Mouse (Mus musculus) cerebellum, adult 2 months (tissue): ENCODE measurements around the gene Rnf121. TPM values are rescaled to one million over a fixed set of nuclear protein-coding genes. Genes with fewer than 3 reads are reported as not detected.

Experiments used
- DNase-seq, 2 experiments: peaks; one replicate each; pipeline ENCODE4 v3.0.0; 2021
- H3K27ac ChIP-seq: fragments of 200-500 bp; 2 replicates; pipeline ENCODE4 v1.5.1; 2012; ENCODE audit warnings: low read length, control low read depth, inconsistent platforms; ENCODE audit not compliant: insufficient read depth
- H3K27me3 ChIP-seq: fragments of 200-500 bp; 2 replicates; pipeline ENCODE4 v1.6.1; 2012; ENCODE audit warnings: inconsistent platforms, mild to moderate bottlenecking, low read length, moderate library complexity; ENCODE audit not compliant: control insufficient read depth, insufficient read depth
- H3K4me1 ChIP-seq: fragments of 200-500 bp; 2 replicates; pipeline ENCODE4 v1.6.1; 2011; ENCODE audit warnings: low read length; ENCODE audit not compliant: control insufficient read depth, insufficient read depth
- H3K4me3 ChIP-seq: fragments of 200-500 bp; replicated peaks from 2 replicates; pipeline ENCODE3; 2011; ENCODE audit warnings: mild to moderate bottlenecking, low read depth, low read length, control low read depth; ENCODE audit not compliant: insufficient read depth
- CTCF ChIP-seq: fragments of 200-500 bp; IDR thresholded peaks from 2 replicates; pipeline ENCODE4 v1.5.1; 2011; ENCODE audit warnings: low read depth, mild to moderate bottlenecking, control low read depth, low read length, moderate library complexity, borderline replicate concordance; ENCODE audit not compliant: insufficient read depth
- POLR2A ChIP-seq: fragments of 200-500 bp; IDR thresholded peaks from 2 replicates; pipeline ENCODE4 v1.6.1; 2011; ENCODE audit warnings: low read length, control low read depth, borderline replicate concordance; ENCODE audit not compliant: insufficient read depth
- WGBS: fragments of 180-500 bp; shearing (Covaris S2); methylation state at CpG from one replicate; pipeline ENCODE4 v1.1.7; 2018; 5-methylcytosine and 5-hydroxymethylcytosine counted together
- polyA plus RNA-seq: library from polyadenylated mRNA; depleted of rRNA; stranded (reverse); fragments of >200 nt; gene quantifications from 2 replicates; pipeline ENCODE4 v1.2.3, GENCODE M21; 2012

The Rnf121 gene
- polyA plus RNA-seq, 1 experiment: 66.6 TPM

DNA sequence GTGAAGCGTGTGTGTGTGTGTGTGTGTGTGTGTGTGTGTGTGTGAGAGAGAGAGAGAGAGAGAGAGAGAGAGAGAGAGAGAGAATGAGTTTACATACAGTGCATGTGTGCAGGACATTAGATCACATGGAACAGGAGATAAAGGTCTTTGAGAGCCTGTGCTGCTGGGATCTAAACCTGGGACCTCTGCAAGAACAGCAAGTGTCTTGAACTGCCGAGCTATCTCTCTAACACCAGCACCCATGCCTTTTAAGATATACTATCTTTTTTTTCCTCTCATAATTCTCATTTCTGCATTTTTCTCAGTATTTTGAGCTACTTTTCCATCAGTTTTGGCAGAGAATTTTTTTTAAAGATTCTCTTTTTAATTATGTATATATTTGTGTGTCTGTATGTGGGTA, 38.3 kb upstream of the Rnf121 start:
- H3K4me3 ChIP-seq: no peak overlapping the region
- 92% methylated on average over 2 of the region's 2 CpGs for WGBS
- no peak for DNase-seq
- TF ChIP-seq POLR2A (no peak), CTCF (no peak)
- no peak overlapping the region for H3K27ac ChIP-seq
- peaks cover 4% of the 10 kb centered on the region for H3K4me1 ChIP-seq
- H3K27me3 ChIP-seq: no peaks in the 10 kb centered on the region

DNA sequence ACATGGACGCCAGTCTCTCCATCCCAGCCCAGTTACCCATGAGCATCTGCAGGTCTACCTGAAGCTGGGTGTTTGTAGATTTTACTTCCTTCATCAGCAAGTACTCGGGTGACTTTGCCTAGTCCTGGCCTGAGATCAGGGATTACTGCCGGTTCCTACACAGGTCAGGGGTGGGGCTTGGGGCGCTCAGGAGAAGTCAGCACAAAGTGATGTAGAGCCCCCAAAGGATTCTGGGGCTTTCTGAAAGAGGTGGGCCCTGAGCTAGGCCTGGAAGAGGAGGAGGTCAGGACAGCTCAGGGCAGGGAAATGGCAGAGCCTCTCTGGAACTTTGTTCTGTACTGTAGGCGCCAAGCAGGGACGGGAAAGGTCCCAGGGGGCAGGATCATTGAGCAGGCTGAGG, 37.4 kb upstream of the Rnf121 start:
- Histone ChIP-seq H3K4me1 (peaks cover 4% of the 10 kb centered on the region), H3K27ac (no peak overlapping the region), H3K4me3 (no peak overlapping the region), H3K27me3 (no peaks in the 10 kb centered on the region)
- TF ChIP-seq POLR2A (no peak), CTCF (no peak)
- DNase-seq: no peak
- 69% methylated on average over 6 of the region's 6 CpGs for WGBS

DNA sequence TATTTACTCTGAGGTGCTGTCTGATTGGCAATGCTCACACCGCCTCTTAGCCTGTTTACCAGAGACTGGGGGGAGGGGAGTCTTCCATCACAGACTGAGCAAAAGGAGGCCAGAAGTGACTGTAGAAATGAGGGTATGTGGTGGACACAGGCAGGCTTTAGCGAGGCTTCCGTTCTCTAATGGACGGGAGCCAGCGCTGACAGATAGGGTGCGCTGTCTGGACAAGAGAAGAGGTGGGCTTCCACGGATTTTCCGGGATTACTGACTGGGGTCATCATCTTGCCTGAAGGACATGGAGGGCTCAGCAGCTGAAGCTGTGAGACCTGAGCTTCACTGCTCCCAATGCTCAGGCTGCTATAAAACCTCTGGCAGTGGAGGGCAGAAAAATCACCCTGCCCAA, 37.0 kb upstream of the Rnf121 start:
- 59% methylated on average over 8 of the region's 8 CpGs for WGBS
- DNase-seq: no peak
- TF ChIP-seq CTCF (no peak), POLR2A (no peak)
- Histone ChIP-seq H3K4me3 (no peak overlapping the region), H3K27ac (no peak overlapping the region), H3K27me3 (no peaks in the 10 kb centered on the region), H3K4me1 (peaks cover 3% of the 10 kb centered on the region)

DNA sequence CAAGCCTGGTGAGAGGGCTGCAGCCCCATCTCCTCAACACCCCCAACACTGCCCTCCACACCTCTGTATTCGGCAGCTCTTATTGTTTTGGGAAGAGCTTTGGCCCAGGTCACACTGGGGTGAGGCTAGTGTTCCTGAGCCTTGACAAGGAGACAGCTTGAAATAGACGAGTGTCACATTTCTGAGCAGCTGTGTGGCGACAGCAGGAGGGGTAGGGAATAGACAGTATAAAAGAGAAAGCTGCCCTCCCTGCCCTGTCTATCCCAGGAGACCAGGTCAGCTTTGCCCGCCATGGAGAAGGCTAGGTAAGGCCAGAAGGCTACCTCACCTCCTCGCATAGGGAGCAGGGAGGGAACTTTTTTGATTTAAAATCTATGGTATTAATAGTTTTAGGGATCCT, 36.2 kb upstream of the Rnf121 start, which contains the start of gene Art1:
Gene Art1, plus strand, starts transcription at position 257 of the 400 bp plus-strand sequence.
- 73% methylated on average over 5 of the region's 5 CpGs for WGBS
- no peaks in the 10 kb centered on the region for H3K27me3 ChIP-seq
- DNase-seq: no peak
- no peak for TF ChIP-seq POLR2A
- TF ChIP-seq CTCF: no peak
- H3K27ac ChIP-seq: no peak within 1 kb of the TSS
- H3K4me3 ChIP-seq: no peak within 1 kb of the TSS
- H3K4me1 ChIP-seq: no peaks in the 10 kb centered on the region

DNA sequence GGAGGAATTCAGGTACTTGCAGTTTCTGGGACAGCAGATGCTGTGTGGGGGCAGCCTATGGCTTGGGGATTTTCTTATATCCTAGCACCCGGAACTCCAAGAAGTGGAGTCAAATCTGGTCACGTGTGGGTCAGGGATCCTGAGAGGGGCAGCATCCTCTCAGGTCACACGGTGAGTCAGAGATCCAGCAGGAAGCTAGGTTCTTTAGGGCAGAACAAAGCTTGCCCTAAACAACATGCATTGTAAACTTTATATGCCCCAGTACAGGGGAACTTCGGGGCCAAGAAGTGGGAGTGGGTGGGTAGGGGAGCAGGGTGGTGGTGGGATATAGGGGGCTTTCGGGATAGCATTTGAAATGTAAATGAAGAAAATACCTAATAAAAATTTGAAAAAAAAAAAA, 35.6 kb upstream of the Rnf121 start:
- Histone ChIP-seq H3K27ac (no peak overlapping the region), H3K4me1 (no peaks in the 10 kb centered on the region), H3K4me3 (no peak overlapping the region), H3K27me3 (no peaks in the 10 kb centered on the region)
- 83% methylated on average over 5 of the region's 5 CpGs for WGBS
- DNase-seq: no peak
- TF ChIP-seq POLR2A (no peak), CTCF (no peak)

DNA sequence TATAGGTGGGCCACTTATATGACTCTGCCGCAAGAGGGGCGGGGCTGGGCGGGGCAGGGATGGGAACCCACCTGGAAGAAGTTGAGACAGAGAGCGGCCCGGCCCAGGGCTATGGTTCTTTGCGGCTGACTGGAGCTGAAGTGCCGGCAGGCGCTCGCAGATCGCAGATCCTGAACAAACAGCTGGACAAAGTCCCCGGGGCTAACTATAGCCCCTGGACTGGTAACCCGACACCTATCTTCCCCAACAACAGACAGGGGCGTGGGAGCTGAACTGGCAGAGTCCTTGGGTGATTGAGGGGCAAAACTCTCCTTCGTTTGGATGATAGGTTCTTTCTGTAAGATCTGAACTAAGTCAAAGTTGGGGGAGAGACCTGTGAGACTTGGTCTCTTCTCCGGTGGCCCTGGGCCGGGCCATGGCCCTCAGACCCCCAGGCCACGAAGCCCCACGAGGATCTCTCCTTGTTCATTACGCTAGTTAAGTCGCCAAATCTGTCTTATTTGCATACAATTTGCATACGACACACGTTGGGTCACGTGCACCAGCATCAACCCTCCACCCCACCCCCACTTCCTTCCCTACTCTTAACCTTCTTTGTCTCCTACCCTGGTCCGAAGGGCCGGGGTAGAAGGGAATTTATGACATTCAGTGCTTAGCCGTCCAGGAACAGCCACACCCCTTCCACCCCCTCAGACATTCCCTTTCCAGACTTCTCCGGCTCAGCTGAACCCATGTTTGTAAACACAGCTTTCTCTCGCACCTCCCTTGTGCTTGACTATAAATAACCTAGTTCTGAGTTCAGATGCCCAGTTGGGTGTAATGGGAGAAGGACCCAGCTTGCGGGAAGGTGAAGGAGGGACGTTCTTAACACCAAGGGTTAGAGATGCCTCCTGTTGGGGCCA, 34.7 kb upstream of the Rnf121 start:
- 17% methylated on average over 30 of the region's 30 CpGs for WGBS
- H3K4me3 ChIP-seq: no peak overlapping the region

DNA sequence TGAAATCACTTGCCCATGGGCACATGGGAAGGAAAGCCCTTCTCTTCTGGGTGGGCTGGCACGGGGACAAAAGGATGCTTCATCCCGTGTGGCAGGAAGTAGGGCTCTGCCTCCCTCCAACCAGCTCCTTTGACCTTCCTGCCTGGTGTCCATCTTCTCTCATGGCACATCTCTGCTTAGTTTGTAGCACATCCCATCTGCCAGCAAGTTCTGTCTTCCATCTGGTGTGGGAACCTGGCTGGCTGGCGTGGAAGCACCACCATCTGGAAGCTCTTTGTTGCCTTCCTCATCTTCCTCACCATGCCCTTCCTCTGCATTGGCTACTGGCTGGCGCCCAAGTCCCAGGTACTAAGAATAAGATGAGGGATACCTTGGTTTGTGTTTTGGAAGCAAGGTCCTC, 22.1 kb upstream of the Rnf121 start:
- DNase-seq: peak; percentile 30 to 36
- 46% methylated on average over 4 of the region's 4 CpGs for WGBS
- no peak overlapping the region for H3K4me3 ChIP-seq
- no peaks in the 10 kb centered on the region for H3K27me3 ChIP-seq
- TF ChIP-seq POLR2A (no peak), CTCF (no peak)
- peaks cover 4% of the 10 kb centered on the region for H3K4me1 ChIP-seq
- H3K27ac ChIP-seq: no peak overlapping the region

More for the DNA sequence above, 34.7 kb upstream of the Rnf121 start:
- no peak for TF ChIP-seq CTCF
- TF ChIP-seq POLR2A: no peak
- no peak for DNase-seq
- Histone ChIP-seq H3K27ac (no peak overlapping the region), H3K27me3 (no peaks in the 10 kb centered on the region), H3K4me1 (no peaks in the 10 kb centered on the region)

DNA sequence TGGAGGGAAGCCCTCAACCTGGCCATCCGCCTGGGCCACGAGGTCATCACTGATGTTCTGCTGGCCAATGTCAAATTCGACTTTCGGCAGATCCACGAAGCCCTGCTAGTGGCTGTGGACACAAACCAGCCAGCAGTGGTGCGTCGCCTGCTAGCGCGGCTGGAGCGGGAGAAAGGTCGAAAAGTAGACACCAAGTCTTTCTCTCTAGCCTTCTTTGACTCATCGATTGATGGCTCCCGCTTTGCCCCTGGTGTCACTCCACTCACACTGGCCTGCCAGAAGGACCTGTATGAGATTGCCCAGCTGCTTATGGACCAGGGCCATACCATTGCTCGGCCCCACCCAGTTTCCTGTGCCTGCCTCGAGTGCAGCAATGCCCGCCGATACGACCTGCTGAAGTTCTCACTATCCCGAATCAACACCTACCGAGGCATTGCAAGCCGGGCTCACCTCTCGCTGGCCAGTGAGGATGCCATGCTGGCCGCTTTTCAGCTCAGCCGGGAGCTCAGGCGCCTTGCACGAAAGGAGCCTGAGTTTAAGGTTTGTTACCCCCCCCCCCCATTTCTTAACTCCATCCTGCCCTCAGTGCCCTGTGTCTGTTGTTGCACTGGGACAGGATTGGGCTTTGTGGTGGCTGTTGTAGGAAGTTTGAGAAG, 18.9 kb upstream of the Rnf121 start:
- H3K27me3 ChIP-seq: no peaks in the 10 kb centered on the region
- H3K4me3 ChIP-seq: no peak overlapping the region
- no peak for DNase-seq
- TF ChIP-seq POLR2A: no peak
- no peak for TF ChIP-seq CTCF
- WGBS: 85% methylated on average over 26 of the region's 26 CpGs
- H3K4me1 ChIP-seq: peaks cover 4% of the 10 kb centered on the region
- no peak overlapping the region for H3K27ac ChIP-seq
